Mouse (Mus musculus) layer of hippocampus, postnatal 25 days (tissue): ENCODE data around the gene Ipo8. TPM values are rescaled to one million over a fixed set of nuclear protein-coding genes. Genes with fewer than 3 reads are reported as not detected.

ENCODE experiments used
- DNase-seq, 2 experiments: peaks; one replicate each; pipeline ENCODE4 v3.0.0; 2022; ENCODE audit warnings: mixed read lengths in 2 of 2, low spot score in 1 of 2; ENCODE audit errors: extremely low spot score in 1 of 2
- total RNA-seq, 2 experiments: library from RNA; stranded (reverse); gene quantifications; 2 replicates each; pipeline ENCODE4 v1.2.3; 2021

Gene Ipo8
- total RNA-seq, 2 experiments from 2014 or later = 43.7 to 44.0 TPM

GRCm38 (mm10) chr6:148761967-148762712 is 69.1 kb downstream of the Ipo8 start:
- DNase-seq = no peak

GRCm38 (mm10) chr6:148761475-148761874 is 69.8 kb downstream of the Ipo8 start:
- no peak for DNase-seq

GRCm38 (mm10) chr6:148756535-148756934 is 74.7 kb downstream of the Ipo8 start:
- no peak for DNase-seq

- DNase-seq = no peak
Observed at GRCm38 (mm10) chr6:148751400-148751799, 79.9 kb downstream of the Ipo8 start.

- no peak for DNase-seq
Observed at GRCm38 (mm10) chr6:148750183-148750582, 81.1 kb downstream of the Ipo8 start.

- DNase-seq = no peak
Observed at GRCm38 (mm10) chr6:148740521-148741226, 90.6 kb downstream of the Ipo8 start.

GRCm38 (mm10) chr6:148736390-148736789 is 94.9 kb downstream of the Ipo8 start:
- DNase-seq = no peak

GRCm38 (mm10) chr6:148734012-148734411 is 97.3 kb downstream of the Ipo8 start:
- DNase-seq = no peak

GRCm38 (mm10) chr6:148732920-148733319 is 98.3 kb downstream of the Ipo8 start:
- no peak for DNase-seq

GRCm38 (mm10) chr6:148728571-148728970 is 102.7 kb downstream of the Ipo8 start:
- DNase-seq = no peak

- DNase-seq = no peak
Observed at GRCm38 (mm10) chr6:148727871-148728524, 103.3 kb downstream of the Ipo8 start.

GRCm38 (mm10) chr6:148724453-148724852 is 106.8 kb downstream of the Ipo8 start:
- no peak for DNase-seq

Other genes starting within 250 kb of the Ipo8 start
- gene Caprin2, start 64.8 kb upstream of the Ipo8 start, total RNA-seq = 1 to 10 TPM; 6.2 to 9.2 TPM
- 1 to 10 TPM; 2.9 to 3.4 TPM for gene Sinhcaf, start 115.0 kb upstream of the Ipo8 start, total RNA-seq